Mouse (Mus musculus) lung, adult 2 months (tissue): ENCODE data around the gene Cnpy3.

Source experiments
- CTCF ChIP-seq: fragments of 200-500 bp; IDR thresholded peaks from 2 replicates; pipeline ENCODE4 v1.5.1; 2011; ENCODE audit warnings: mild to moderate bottlenecking, low read length, control low read depth; ENCODE audit not compliant: insufficient read depth
- POLR2A ChIP-seq: fragments of 200-500 bp; IDR thresholded peaks from 2 replicates; pipeline ENCODE4 v1.6.1; 2011; ENCODE audit warnings: low read depth, mild to moderate bottlenecking, control low read depth, low read length, borderline replicate concordance; ENCODE audit errors: extremely low read depth

GRCm38 (mm10) chr17:46799680-46800079, 47.7 kb upstream of the Cnpy3 start:
- TF ChIP-seq POLR2A = no peak
- no peak for TF ChIP-seq CTCF
